Mouse (Mus musculus) Patski (cell line): ENCODE measurements around the gene Tns1. TPM values are rescaled to one million over a fixed set of nuclear protein-coding genes. Genes with fewer than 3 reads are reported as not detected.

Source experiments
- ATAC-seq: fragments of 100-300 bp; one replicate; pipeline ENCODE4 v1.8.0; 2021
- CTCF ChIA-PET: fragments of 350-600 bp; sonication (Branson Sonifier 250); formaldehyde crosslinking; loops from one replicate; lab custom pipeline; 2022; ENCODE audit warnings: inconsistent platforms; lab: Charles Lee
- POLR2A ChIA-PET: fragments of 350-600 bp; sonication (Branson Sonifier 250); formaldehyde crosslinking; loops from one replicate; lab custom pipeline; 2022; ENCODE audit warnings: antibody characterized with exemption, inconsistent platforms; lab: Charles Lee
- DNase-seq: peaks from one replicate; pipeline ENCODE4 v3.0.0-alpha.2; 2011; ENCODE audit warnings: low read depth, low spot score
- H3K27me3 ChIP-seq: fragments of 371-371 bp; one replicate; pipeline ENCODE4 v1.5.1; 2021
- CTCF ChIP-seq: fragments of 100-300 bp; IDR thresholded peaks from one replicate; pipeline ENCODE4 v1.5.1; 2021
- in situ Hi-C: fragments of 300-500 bp; cut with MboI; formaldehyde crosslinking; loops from 3 replicates; pipeline ENCODE4 v1.11.1; 2018; ENCODE audit warnings: low pct_unique_long_range_greater_than_20kb, mixed read lengths
- polyA plus RNA-seq: library from polyadenylated mRNA; unstranded; gene quantifications from one replicate; pipeline ENCODE4 v1.2.3, GENCODE M21; 2021

Tns1 gene
- polyA plus RNA-seq, 1 experiment from 2014 or later, result 393 TPM

GRCm38 (mm10) chr1:74076230-74076629 lies 48.0 kb downstream of the Tns1 start:
- no peaks in the 10 kb centered on the region for H3K27me3 ChIP-seq
- DNase-seq (peak; percentile 75), ATAC-seq (peak; percentile 45)
- ChIA-PET POLR2A (interaction anchor here (0.6 to 1.3 kb wide), 3 partner anchors 10 to 39 kb away, joined by 3 to 4 read pairs (median 3); no protein-coding TSS in a partner anchor), CTCF (interaction anchor here (0.8 to 1.5 kb wide), 4 partner anchors 44 to 175 kb away, joined by 3 to 7 read pairs (median 5); no protein-coding TSS in a partner anchor)
- in situ Hi-C loops, result loop anchor here (5.0 kb wide), 3 partner anchors 39 to 174 kb away; no protein-coding TSS in a partner anchor
- TF ChIP-seq CTCF, result no peak

DNA sequence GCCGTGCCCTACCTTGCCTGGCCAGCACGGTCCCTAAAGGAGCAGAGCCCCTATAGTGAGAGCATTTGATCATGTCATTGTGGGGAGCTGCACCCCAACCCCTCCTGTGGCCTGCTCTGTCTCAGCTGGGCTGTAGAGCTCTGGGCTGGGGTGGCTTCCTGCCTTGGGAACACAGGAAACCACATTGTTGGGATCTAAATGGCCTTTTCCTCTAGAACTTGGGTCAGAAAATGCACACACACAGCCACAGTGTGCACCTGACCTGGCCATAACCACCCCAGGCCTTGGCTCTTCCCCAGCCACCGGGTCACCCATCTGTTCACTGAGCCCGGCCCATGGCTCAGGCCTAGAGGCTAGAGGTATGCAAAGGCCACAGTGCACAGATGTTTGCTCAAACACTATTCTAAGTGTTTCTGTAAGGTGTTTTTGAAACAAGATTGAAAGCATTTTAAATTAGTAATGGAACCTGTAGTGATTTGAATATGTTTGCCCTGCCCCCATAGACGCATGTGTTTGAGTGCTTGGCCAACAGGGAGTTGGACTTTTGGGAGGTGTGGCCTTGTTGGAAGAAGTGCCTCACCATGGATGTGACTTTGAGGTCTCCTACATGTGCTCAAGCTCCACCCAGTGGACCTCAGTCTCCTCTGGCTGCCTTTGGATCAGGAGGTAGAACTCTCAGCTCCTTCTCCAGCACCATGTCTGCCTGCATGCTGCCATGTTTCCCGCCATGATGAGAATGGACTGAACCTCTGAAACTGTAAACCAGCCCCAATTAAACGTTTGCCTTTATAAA lies 49.4 kb downstream of the Tns1 start:
- in situ Hi-C loops, result loop anchor here (5.0 kb wide), 3 partner anchors 38 to 173 kb away; no protein-coding TSS in a partner anchor
- POLR2A ChIA-PET, result interaction anchor here (0.9 to 3.1 kb wide), 8 partner anchors 9 to 138 kb away, joined by 3 to 11 read pairs (median 3); no protein-coding TSS in a partner anchor
- no peak for ATAC-seq
- H3K27me3 ChIP-seq, result no peaks in the 10 kb centered on the region
- CTCF ChIA-PET, result interaction anchor here (0.7 to 2.4 kb wide), 7 partner anchors 16 to 143 kb away, joined by 3 to 10 read pairs (median 5); no protein-coding TSS in a partner anchor
- TF ChIP-seq CTCF, result no peak
- no peak for DNase-seq

DNA sequence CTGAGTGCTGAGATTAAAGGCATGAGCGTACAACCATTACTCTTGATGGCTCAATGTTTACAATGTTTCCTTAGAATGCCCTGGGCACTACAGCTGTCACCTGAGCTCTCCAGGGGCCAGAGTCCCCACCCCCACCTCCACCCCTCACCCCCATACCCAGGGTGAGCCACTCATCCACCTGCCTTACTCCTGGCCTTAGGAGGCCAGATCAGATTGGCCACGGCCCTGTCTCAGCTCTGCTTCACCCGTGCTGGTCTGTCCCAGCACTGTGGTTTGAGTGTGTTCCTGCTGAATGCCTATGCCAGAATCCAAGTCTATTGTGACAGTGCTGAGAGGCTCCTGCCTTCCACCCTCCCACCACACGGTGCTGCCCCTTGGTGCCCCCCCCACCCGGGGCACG lies 50.5 kb downstream of the Tns1 start:
- ATAC-seq, result no peak
- ChIA-PET POLR2A (interaction anchor here (0.8 to 3.1 kb wide), 5 partner anchors 37 to 52 kb away, joined by 3 to 11 read pairs (median 3); no protein-coding TSS in a partner anchor), CTCF (interaction anchor here (0.7 to 2.4 kb wide), 4 partner anchors 35 to 141 kb away, joined by 4 to 10 read pairs (median 5); no protein-coding TSS in a partner anchor)
- in situ Hi-C loops, result no loop called here
- no peaks in the 10 kb centered on the region for H3K27me3 ChIP-seq
- no peak for TF ChIP-seq CTCF
- no peak for DNase-seq

GRCm38 (mm10) chr1:74070745-74071144 lies 53.5 kb downstream of the Tns1 start:
- no peak for TF ChIP-seq CTCF
- ATAC-seq, result no peak
- DNase-seq, result no peak
- ChIA-PET CTCF (interaction anchor here (1.5 to 1.9 kb wide), 2 partner anchors 9 to 34 kb away, joined by 3 to 8 read pairs; no protein-coding TSS in a partner anchor), POLR2A (interaction anchor here (1.2 kb wide), 1 partner anchor 10 kb away, joined by 3 read pairs; no protein-coding TSS in a partner anchor)
- no peaks in the 10 kb centered on the region for H3K27me3 ChIP-seq
- in situ Hi-C loops, result no loop called here

- no peak for TF ChIP-seq CTCF
- no peaks in the 10 kb centered on the region for H3K27me3 ChIP-seq
- ATAC-seq (no peak), DNase-seq (no peak)
- ChIA-PET CTCF (no interaction called here), POLR2A (interaction anchor here (1.1 to 1.2 kb wide), 2 partner anchors 10 to 44 kb away, joined by 3 read pairs; no protein-coding TSS in a partner anchor)
- in situ Hi-C loops, result no loop called here
Observed at GRCm38 (mm10) chr1:74070001-74070551, 54.2 kb downstream of the Tns1 start.

DNA sequence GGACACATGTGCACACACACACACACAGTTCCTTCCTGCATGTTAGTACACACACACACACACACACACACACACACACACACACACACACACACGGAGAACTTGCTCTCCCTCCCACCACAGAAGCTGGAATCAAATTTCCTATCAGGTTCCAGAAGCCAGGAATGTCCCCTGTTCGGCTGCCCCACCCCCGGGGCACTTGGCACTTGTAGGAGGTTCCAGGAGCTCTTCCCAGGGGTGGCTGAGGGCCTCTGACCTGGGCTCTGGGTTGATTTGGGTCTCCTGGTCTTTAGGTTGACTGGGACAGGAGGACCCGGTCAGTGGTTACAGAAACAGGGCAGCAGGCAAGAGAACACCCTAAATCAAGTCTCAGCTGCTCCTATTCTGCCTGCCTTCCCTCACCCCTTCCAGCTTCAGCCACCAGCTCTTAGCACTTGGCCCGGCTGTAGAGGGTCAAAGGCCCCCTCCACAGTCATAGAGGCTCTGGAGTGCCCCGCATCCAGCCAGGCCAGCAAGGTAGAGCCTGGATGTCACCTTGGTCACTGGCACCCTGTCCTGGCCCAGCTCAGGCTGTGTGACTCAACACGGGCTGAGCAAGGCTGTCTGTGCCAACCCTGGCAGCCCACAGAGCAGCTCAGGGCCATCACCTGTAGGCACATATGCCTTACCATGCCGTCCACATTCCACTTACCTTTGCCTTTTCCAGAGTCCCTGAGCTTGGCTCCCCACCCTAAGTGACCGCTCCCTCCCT lies 55.0 kb downstream of the Tns1 start:
- CTCF ChIA-PET, result interaction anchor here (0.8 kb wide), 1 partner anchor 13 kb away, joined by 5 read pairs; no protein-coding TSS in a partner anchor
- TF ChIP-seq CTCF, result no peak
- in situ Hi-C loops, result no loop called here
- no peaks in the 10 kb centered on the region for H3K27me3 ChIP-seq
- ATAC-seq, result peak; percentile 23
- no peak for DNase-seq
- POLR2A ChIA-PET, result interaction anchor here (0.6 to 1.3 kb wide), 5 partner anchors 9 to 111 kb away, joined by 3 to 6 read pairs (median 3); no protein-coding TSS in a partner anchor

GRCm38 (mm10) chr1:74068366-74069084 lies 55.7 kb downstream of the Tns1 start:
- ATAC-seq (no peak), DNase-seq (no peak)
- TF ChIP-seq CTCF, result no peak
- CTCF ChIA-PET, result interaction anchor here (0.8 kb wide), 1 partner anchor 13 kb away, joined by 5 read pairs; no protein-coding TSS in a partner anchor
- H3K27me3 ChIP-seq, result no peaks in the 10 kb centered on the region
- in situ Hi-C loops, result no loop called here
- POLR2A ChIA-PET, result interaction anchor here (1.3 kb wide), 1 partner anchor 19 kb away, joined by 5 read pairs; no protein-coding TSS in a partner anchor

DNA sequence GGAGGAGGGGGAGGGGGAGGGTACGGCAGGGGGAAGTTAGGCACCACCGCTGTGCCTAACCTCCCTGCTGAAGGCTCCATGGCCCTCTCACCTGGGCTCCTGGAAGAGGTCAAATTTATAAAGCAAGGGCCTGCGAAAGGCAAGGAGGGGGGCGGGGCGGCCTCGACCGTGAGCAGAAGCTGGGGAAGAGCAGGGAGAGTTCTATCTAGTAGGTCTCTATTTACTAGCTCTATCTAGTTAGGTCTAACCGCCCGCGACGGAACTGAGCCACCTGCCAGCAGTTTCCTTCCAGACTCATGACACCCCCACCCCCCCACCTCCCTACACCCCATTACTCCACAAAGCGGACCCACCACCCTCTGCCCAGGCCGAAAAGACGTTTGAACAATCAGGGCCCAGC lies 56.4 kb downstream of the Tns1 start:
- ATAC-seq (no peak), DNase-seq (no peak)
- in situ Hi-C loops, result no loop called here
- no peak for TF ChIP-seq CTCF
- POLR2A ChIA-PET, result no interaction called here
- H3K27me3 ChIP-seq, result no peaks in the 10 kb centered on the region
- CTCF ChIA-PET, result no interaction called here

DNA sequence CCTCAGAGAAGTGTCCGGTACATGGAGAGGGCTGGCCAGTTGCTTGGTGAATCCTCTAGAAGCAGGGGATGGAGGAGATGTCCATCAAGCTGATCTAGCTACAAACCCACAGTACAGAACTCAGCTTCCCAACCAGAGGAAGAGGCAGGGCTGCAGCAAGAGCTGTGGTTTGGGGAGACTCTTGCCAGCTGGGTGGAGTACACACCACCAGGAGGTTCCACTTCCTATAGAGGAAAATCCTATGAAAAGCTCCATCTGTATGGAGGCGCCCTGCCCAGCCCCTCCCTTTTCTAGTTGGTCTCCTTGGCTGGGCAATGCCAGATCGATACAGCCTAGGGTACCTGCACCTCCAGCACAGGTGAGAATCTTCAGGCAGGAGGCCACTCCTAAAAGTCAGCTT lies 57.7 kb downstream of the Tns1 start:
- CTCF ChIA-PET, result no interaction called here
- POLR2A ChIA-PET, result interaction anchor here (1.1 to 1.5 kb wide), 2 partner anchors 8 to 30 kb away, joined by 4 to 7 read pairs; no protein-coding TSS in a partner anchor
- no peak for DNase-seq
- no peak for TF ChIP-seq CTCF
- no peak for ATAC-seq
- H3K27me3 ChIP-seq, result no peaks in the 10 kb centered on the region
- in situ Hi-C loops, result no loop called here
